Mouse (Mus musculus) ZHBTc4 (cell line): ENCODE measurements around the gene Lsm10.
A peak's percentile ranks its signal among the peaks of the same experiment; 100 is the strongest.
"Not testable (repeated sequence)": the region's sequence is repeated elsewhere in the genome, so short reads cannot be mapped to it uniquely, and the experiment has no call there.

Source experiments
- DNase-seq: peaks from one replicate; pipeline ENCODE4 v3.0.0-alpha.2; 2011; ENCODE audit warnings: low read depth, low spot score

Gene Lsm10

DNA sequence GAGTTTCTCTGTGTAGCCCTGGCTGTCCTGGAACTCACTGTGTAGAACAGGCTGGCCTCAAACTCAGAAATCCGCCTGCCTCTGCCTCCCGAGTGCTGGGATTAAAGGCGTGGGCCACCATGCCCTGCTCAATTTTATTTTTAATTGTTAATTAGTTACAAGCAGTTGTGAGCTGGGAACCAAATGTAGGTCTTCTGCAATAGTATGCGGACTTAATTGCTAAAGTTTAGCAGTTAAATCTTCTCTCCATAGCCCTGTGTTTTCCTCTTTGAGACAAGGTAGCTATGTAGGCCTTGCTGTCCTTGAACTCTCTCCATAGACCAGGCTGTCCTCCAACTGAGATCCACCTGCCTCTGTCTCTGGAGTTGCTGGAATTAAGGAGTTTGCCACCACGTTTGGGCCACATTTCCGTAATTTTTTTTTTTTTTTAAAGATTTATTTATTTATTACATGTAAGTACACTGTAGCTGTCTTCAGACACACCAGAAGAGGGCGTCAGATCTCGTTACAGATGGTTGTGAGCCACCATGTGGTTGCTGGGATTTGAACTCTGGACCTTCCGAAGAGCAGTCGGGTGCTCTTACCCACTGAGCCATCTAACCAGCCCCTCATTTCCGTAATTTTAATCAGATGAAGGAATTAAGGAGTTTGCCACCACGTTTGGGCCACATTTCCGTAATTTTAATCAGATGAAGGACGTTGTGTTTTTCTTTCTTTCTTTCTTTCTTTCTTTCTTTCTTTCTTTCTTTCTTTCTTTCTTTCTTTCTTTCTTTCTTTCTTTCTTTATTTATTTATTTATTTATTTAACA, 597 bp upstream of the Lsm10 start:
- DNase-seq: not testable (repeated sequence)

- no peak for DNase-seq
Observed at GRCm38 (mm10) chr4:126097711-126098253, 1.4 kb downstream of the Lsm10 start.

- DNase-seq: no peak
Observed at GRCm38 (mm10) chr4:126099365-126099764, 2.9 kb downstream of the Lsm10 start.

DNA sequence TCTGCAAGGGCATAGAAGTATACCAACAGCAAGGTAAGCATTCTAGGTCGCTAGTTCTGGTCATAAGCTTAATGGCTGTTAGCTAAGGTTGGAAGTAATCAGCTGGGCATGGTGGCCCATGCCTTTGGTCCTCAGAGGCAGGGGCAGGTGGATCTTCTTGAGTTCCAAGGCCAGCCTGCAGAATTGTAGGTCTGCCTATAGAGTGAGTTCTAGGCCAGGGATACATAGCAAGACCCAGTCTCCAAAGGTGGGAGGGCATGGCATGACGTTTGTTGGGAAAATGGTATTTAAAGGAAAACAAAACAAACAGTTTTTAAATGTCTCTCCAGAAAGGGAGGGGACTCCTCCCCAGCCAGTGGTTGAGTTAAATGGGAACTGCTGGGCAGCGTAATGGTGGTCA, 4.3 kb downstream of the Lsm10 start:
- DNase-seq: no peak

DNA sequence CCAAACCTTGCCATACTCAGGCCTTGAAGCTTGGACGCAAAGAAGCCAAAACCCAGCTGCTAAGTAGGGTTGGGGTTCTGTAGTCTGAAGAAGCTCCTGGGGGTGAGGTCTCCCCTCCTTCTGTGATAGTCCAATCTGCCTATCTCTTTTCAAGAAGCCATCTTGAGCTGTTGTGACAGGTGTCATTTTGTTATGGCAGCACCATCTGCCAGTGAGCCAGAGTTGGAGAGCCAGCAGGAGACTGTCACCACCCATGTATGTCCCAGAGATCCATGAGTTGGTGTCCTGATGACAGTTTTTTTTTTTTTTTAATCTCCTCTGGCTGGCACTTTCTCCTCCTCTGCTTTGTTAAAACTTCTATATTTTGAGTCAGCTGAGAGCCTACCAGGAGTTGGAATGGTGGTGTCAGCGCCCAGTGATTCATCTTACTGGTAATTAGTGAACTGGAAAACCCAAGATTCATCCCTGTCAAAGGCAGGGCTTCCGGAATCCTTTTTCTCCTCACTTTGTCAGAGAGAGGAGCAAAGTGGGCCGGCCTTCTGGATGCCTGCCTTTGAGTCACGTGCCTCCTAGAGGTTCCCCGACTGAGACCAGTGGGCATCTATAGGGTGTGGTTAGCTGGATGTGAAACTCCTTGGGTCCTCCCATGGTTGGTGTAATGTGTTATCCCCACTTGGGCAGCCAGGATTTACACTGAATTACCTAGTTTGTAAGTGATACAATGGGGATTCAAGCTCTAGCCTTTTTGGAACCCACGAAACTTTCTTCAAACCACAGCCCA, 5.8 kb downstream of the Lsm10 start:
- peak; percentile 78 for DNase-seq

DNA sequence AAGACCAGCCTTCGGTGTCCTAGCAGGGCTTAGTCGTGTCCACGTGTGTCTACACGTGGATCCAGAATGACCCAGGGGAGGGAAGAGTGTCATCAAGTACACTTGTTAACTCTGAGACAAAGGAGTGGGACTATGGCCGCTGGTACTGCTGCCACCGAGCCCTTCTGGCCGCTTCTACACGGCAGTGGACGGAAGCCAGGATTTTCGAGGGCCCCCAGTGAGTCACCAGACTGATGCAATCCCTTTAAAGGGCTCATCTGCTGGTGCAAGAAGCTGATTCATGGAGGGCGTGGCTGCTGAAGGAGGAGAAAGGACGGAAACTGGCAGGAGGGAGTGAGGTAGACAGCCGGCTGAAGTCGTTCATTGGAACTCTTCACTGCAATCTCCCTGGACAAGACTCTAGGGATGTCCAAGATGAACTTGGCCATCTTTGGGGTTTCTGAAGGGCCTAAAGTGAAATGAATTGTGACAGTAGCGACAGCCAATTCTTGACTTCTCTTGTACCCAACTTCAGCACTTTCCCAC, 6.7 kb downstream of the Lsm10 start:
- peak; percentile 78 for DNase-seq

GRCm38 (mm10) chr4:126103590-126104068, 7.2 kb downstream of the Lsm10 start, which contains the start of gene Stk40:
Gene Stk40 (plus strand): TSS chr4:126103957.
- DNase-seq: peak; percentile 99

DNA sequence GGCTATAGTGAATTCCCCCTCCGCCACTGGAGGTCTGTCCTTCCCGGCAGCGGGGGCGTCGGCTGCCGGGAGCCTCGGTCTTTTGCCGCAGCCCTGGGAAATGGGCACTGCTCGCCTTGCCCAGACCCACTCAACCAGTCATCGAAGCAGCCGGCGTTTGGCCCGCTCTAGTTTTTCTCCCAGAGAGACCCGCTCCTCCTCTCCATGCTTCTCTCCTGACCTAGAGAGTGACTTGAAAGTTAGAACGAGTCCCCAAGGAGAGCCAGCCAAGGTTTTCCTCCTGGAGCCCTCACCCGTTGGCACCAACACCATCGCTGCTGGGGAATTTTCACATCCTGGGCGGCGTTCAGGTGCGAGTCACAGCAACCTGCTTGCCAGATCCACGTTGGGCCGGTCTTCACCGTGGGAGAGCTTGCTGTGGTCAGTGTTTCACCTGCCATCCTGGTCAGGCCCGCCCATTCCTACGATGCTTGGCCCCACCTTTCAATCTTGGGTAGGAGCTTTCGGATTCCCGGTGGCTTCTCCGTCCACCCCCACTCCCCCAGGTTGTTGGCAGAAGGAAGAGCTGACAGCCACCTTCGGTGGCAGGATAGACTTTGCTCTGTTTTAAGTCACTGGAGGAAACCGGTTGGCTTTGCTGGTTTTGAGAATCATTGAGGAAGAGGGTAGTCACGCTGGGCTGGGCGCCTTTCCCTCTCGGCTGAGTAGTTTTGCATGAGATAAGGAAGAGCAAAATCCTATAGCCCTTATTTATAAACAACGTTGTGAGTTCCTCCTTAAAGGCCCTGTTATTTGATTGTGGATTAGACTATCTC, 8.0 kb downstream of the Lsm10 start:
- no peak for DNase-seq

DNA sequence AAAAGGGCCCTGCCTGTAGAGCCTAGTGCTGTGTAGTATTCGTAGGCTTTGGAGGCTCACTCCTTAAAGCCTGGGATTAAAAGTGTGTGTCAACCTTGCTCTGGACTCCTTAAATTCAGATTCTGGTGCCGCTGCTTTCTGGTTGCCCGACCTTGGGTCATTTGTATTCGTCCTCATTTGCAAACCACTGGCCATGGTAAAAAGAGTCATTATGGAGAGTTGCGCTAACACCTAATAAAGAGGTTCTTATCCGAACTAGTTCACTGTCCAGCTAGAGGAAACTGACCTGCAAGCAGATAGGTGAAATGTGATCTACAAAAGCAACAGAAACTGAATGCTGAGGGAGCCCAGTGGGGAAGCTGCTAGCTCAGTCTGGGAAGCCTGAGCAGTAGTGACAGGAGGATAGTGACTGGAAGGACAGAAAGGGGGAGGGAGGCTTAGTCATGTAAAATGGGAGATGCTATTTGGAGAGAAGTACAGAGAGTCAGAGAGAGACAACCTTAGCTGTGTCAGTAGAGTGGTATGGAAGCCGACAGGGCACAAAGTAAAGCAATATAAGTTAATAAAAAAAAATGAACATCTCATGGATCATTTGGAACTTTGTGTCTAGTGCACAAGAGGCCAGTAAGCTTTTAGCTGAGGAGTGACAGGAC, 8.8 kb downstream of the Lsm10 start:
- DNase-seq: no peak

DNA sequence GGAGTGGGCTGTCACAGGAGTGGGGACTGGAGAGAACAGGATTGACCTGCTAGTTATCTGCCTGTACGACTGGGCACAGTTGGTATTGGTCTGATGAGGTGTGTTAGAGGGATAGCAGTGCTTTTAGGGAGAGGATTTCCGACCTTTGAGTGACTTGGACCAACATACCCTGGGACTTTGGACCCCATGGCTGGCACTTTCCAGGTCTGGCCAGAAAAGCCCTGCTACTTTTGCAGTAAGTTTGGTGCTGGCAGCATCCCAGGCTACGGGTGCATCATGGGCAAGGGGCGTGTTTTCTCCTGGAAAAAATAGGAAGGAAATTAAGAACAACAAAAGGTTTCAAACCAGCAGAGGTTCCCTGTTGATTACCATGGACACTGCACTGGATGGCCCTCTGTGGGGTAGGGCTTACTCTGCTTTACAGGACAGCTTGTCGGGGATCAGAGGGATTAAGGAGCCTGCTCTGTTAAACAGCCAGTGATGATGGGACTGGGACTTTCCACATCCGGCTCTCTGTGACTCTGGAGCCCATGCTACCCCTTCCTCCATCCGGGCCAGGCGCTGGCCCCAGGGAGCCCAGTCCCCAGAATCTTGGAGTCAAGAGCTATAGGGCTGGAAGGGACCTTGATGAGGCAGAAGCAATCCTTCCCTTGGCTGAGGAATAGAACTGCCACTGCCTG, 11.8 kb downstream of the Lsm10 start:
- no peak for DNase-seq

GRCm38 (mm10) chr4:126109613-126110373, 13.4 kb downstream of the Lsm10 start:
- no peak for DNase-seq

- peak; percentile 36 for DNase-seq
Observed at GRCm38 (mm10) chr4:126110374-126111152, 14.1 kb downstream of the Lsm10 start.

DNA sequence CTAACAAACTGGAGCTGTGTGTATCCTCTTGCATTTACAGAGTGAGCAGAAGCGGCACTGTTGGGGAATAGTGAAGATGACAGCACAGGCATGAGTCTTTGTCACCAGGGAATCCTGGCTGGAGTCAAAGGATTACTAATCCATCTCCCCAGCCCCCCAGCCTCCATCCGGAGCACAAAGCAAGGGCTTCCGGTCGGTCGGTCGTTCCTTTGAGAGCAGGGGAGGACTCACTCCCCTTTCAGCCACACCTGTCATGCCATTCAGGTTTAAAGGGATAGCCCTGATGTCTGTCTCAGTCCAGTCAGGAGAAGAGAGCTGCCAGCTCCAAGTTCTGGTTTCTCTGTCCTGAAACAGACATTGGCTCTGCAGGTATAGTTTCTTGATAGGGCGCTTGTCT, 14.7 kb downstream of the Lsm10 start:
- peak; percentile 64 for DNase-seq

GRCm38 (mm10) chr4:126113243-126113642, 16.8 kb downstream of the Lsm10 start:
- no peak for DNase-seq

DNA sequence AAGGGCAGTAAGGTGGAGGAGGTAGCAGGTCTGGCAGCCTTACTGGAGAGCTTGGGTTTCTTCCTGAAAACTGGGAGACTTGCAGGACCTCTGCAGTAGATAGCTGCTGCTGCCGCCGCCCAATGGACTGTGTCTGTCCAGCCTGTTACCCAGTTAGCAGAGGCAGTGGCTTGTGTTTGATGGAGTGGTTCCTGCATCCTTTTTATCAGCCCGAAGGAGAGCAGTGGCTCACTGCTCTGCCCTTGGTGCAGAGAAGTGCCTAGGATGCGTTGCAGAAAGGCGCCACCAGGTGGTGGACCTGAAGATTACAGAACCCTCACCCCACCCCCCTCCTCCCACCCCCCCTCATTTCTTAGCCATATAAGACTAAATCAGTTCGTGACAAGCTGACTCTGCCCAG, 17.5 kb downstream of the Lsm10 start:
- DNase-seq: peak; percentile 72

- DNase-seq: no peak
Observed at GRCm38 (mm10) chr4:126115411-126115810, 19.0 kb downstream of the Lsm10 start.

DNA sequence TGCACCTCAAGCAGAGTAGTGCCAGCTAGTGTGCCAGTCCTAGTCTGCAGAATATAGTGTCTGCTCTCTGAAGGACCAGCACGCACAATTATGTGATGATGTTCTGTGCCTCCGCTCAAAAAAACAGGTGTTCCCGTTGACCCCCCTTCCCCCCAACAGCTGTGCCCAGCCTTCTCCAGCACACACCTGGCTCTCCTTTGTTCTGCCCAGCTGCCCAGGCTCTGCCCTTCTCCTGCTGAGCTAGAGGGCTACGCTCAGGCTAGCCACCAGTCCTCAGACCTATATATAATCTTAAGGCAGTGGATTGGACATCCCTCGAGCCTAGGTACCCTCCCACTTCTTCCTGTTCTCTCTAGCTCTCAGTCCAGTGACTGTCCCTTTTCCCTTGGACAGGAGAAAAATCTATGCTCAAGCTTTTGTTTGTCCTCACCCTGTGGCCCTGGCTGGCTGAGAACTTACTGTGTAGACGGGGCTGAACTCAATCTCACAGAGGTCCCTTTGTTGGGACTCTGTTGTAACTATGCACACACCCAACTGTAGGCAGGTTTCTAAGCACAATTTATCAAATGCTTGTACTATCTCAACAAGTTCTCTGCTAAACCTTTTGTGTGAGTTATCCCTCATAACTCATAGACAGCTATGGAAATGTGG, 19.6 kb downstream of the Lsm10 start:
- DNase-seq: no peak

GRCm38 (mm10) chr4:126117116-126117515, 20.7 kb downstream of the Lsm10 start:
- DNase-seq: no peak
